Mouse (Mus musculus) hindbrain, embryonic 13.5 days (tissue): ENCODE measurements at regions not wholly inside any gene's neighbourhood (a gene's known extent, or its start where the extent isn't known, plus 50 kb on each side); places are given as distances from the start of the nearest gene placed in this dataset.

Experiments
- ATAC-seq: fragments of 200-750 bp; cut with Nextera tagmentation; 2 replicates; pipeline ENCODE4 v1.8.0; 2017; ENCODE audit warnings: moderate TSS enrichment; ENCODE audit not compliant: low FRiP score
- H3K27ac ChIP-seq: fragments of 300-500 bp; sonication (generic); 2 replicates; pipeline ENCODE4 v1.5.1; 2015; ENCODE audit warnings: inconsistent platforms, mild to moderate bottlenecking, moderate library complexity
- H3K27me3 ChIP-seq: fragments of 300-500 bp; sonication (generic); 2 replicates; pipeline ENCODE4 v1.6.1; 2015; ENCODE audit warnings: mild to moderate bottlenecking, inconsistent platforms
- H3K36me3 ChIP-seq: fragments of 300-500 bp; sonication (generic); 2 replicates; pipeline ENCODE4 v1.6.1; 2015; ENCODE audit warnings: mild to moderate bottlenecking, inconsistent platforms
- H3K4me1 ChIP-seq: fragments of 300-500 bp; sonication (generic); replicated peaks from 2 replicates; pipeline ENCODE4 v1.6.1; 2015; ENCODE audit warnings: inconsistent platforms
- H3K4me2 ChIP-seq: fragments of 300-500 bp; sonication (generic); 2 replicates; pipeline ENCODE4 v1.6.1; 2015; ENCODE audit warnings: inconsistent platforms, mild to moderate bottlenecking, moderate library complexity
- H3K4me3 ChIP-seq: fragments of 300-500 bp; sonication (generic); 2 replicates; pipeline ENCODE4 v1.5.1; 2015; ENCODE audit warnings: mild to moderate bottlenecking, inconsistent platforms
- H3K9ac ChIP-seq: fragments of 300-500 bp; sonication (generic); 2 replicates; pipeline ENCODE4 v1.6.1; 2015; ENCODE audit warnings: mild to moderate bottlenecking, inconsistent platforms
- H3K9me3 ChIP-seq: fragments of 300-500 bp; sonication (generic); 2 replicates; pipeline ENCODE4 v1.6.1; 2016; ENCODE audit warnings: inconsistent platforms
- WGBS: fragments of 180-500 bp; shearing (Covaris S2); methylation state at CpG from one replicate; pipeline ENCODE4 v1.1.7; 2015; 5-methylcytosine and 5-hydroxymethylcytosine counted together

DNA sequence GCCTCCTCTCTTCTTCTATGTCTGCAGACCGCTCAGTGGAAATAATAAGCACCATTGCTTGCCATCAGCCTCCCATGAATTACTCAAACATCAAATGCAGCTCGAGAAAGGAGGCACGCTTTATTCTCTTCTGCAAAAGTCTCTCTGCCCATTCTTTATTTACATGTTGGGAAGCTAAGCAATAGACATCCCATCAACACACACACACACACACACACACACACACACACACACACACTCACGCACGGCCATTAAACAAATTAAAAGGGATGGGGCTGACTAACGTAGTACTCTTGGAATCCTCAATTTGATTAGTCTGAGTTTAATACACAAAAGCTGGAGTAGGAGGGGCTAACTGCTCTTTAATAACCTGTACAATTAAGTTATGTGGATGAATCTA lies 167.7 kb downstream of the Ascl1 start:
- Histone ChIP-seq H3K4me1 (0 out of 2 replicates have a peak, but pooled peaks cover 8% of the 10 kb centered on the region), H3K27ac (0 out of 2 replicates have a peak overlapping the region, but pooled peaks have one; percentile 36), H3K4me2 (peak overlapping the region; percentile 17; the same call in 1 of the 2 replicates), H3K27me3 (no peaks in the 10 kb centered on the region), H3K4me3 (no peak overlapping the region), H3K36me3 (no peaks in the 10 kb centered on the region), H3K9ac (no peak overlapping the region), H3K9me3 (no peaks in the 10 kb centered on the region)
- WGBS, result 54% methylated on average over 6 of the region's 6 CpGs
- no peak; the same call in 1 of the 2 replicates for ATAC-seq

DNA sequence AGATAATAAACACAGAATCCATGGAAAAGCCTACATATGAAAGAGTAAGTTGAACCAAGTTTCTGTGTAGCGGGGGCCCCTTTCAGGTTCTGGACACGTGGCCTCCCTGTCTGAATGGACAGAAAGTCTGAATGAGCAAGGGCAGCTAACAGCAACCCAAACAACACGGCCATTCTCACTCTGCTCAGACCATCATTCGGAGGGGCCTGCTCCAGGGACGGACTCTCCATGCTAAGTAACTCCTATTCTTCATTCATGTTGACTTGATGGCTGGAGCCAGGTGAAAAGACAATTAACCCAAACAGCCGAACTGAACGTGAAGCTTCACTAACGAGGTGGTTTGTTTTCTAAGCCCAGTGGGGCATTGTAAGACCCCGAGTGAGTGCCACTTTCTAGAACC lies 168.3 kb downstream of the Ascl1 start:
- Histone ChIP-seq H3K4me1 (0 out of 2 replicates have a peak, but pooled peaks cover 8% of the 10 kb centered on the region), H3K36me3 (no peaks in the 10 kb centered on the region), H3K27ac (0 out of 2 replicates have a peak overlapping the region, but pooled peaks have one; percentile 36), H3K9ac (no peak overlapping the region), H3K4me2 (peak overlapping the region; percentile 17; the same call in 1 of the 2 replicates), H3K4me3 (no peak overlapping the region), H3K9me3 (no peaks in the 10 kb centered on the region), H3K27me3 (no peaks in the 10 kb centered on the region)
- ATAC-seq, result no peak
- WGBS, result 47% methylated on average over 9 of the region's 9 CpGs

DNA sequence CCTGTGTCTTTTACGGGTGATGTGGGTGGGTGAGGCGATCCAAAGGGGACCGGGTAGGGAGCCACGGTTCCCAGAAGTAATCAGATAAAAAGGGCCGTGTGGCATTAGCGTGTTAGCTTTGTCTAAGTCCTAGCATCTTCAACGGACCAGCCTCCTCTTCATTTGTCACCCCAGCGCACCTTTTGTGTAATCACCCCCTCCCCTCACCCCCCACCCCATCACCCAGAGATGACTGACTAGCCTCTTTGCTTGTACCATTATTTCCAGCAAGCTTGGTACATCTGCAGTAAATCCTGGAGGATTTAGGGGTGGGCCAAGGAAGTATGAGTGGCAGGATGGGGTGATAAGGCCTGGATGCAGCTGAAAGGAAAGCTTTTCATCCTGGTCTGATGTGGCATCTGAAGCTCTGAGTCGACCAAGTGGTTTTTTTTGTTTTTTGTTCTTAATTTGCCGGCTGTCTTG lies 183.8 kb downstream of the Ascl1 start:
- H3K9ac ChIP-seq, result 0 out of 2 replicates have a peak overlapping the region, but pooled peaks have one; percentile 14
- WGBS, result 17% methylated on average over 10 of the region's 10 CpGs
- H3K9me3 ChIP-seq, result peaks cover 13% of the 10 kb centered on the region; the same call in 1 of the 2 replicates
- no peaks in the 10 kb centered on the region for H3K27me3 ChIP-seq
- peak; percentile 32; the same call in 1 of the 2 replicates for ATAC-seq
- H3K4me3 ChIP-seq, result no peak overlapping the region
- H3K4me2 ChIP-seq, result peak overlapping the region; percentile 20; the same call in 1 of the 2 replicates
- peaks cover 3% of the 10 kb centered on the region; the same call in 1 of the 2 replicates for H3K36me3 ChIP-seq
- no peak overlapping the region for H3K27ac ChIP-seq
- H3K4me1 ChIP-seq, result peaks cover 8% of the 10 kb centered on the region; the same call in 1 of the 2 replicates

DNA sequence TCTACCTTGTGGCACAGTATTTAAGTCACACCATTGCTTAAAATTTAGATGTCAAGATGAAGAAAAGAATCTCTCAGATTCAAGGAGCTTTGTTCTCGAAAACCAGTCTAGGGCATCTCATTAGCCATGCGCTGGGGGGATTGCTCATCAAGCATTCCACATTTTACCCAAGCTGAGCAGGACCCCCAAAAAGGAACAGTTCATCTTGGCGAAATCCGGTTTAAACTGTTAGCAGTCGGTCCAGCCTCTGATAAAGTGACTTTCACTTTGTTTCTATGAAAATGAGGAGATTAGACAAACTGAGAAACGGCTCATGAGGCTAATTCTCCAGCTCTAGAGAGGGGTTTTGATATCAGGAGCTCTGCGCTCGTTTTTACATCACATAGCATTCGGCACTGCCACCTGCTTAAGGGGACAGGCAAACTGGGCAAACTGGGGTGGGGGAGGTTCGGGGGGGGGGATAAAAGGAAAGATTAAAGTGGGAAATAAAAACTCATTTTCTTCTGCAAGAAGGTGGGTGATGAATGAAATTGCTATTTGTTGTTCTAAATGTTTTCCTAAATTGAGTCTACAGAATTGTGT lies 184.6 kb downstream of the Ascl1 start:
- Histone ChIP-seq H3K9ac (no peak overlapping the region), H3K27ac (no peak overlapping the region), H3K4me3 (no peak overlapping the region), H3K4me1 (peaks cover 8% of the 10 kb centered on the region; the same call in 1 of the 2 replicates), H3K36me3 (peaks cover 3% of the 10 kb centered on the region; the same call in 1 of the 2 replicates), H3K9me3 (peaks cover 13% of the 10 kb centered on the region; the same call in 1 of the 2 replicates), H3K4me2 (no peak overlapping the region), H3K27me3 (no peaks in the 10 kb centered on the region)
- no peak for ATAC-seq
- 53% methylated on average over 10 of the region's 10 CpGs for WGBS

DNA sequence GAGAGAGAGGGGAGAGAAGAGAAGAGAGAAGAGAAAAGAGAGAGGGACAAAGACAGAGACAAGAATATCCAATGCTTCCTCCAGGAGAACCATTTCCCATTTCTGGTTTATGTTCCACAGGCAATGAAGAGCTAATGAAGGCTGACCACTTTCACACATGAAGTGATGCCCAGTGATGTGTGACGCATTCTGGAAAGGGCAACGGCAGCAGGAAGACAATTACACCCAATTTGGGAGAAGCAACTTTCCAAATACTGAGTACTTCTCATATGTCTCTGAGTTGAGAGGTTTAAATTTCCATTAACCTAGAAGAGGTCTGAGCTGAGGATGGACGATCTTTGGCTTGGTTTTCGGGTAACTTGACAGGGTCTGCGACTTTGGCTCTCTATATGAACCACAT lies 196.3 kb downstream of the Ascl1 start:
- H3K36me3 ChIP-seq, result no peaks in the 10 kb centered on the region
- H3K9me3 ChIP-seq, result no peaks in the 10 kb centered on the region
- H3K4me2 ChIP-seq, result no peak overlapping the region
- ATAC-seq, result no peak
- H3K27me3 ChIP-seq, result no peaks in the 10 kb centered on the region
- H3K27ac ChIP-seq, result no peak overlapping the region
- no peaks in the 10 kb centered on the region for H3K4me1 ChIP-seq
- no peak overlapping the region for H3K4me3 ChIP-seq
- no peak overlapping the region for H3K9ac ChIP-seq
- WGBS, result 69% methylated on average over 5 of the region's 5 CpGs

DNA sequence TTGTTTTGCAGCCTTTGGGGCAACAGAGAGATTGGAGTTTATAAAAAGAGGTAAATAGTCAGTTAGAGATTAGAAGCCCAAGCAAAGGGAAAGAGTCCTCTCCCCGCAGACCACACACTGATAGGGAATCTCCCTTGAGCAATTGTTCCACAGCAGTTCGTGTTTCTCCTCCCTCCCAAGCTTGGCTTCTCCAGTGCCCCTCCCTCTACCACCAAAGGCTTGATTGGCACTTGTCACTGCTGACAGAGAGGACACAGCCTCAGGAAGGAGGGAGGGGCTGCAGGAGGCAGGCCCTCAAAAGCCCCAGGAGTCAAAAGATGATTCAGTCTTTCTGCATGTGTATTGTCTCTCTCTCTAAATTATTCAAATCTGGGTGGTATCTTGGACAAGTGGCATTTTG lies 200.1 kb downstream of the Ascl1 start:
- no peaks in the 10 kb centered on the region for H3K9me3 ChIP-seq
- 16% methylated on average over 2 of the region's 2 CpGs for WGBS

DNA sequence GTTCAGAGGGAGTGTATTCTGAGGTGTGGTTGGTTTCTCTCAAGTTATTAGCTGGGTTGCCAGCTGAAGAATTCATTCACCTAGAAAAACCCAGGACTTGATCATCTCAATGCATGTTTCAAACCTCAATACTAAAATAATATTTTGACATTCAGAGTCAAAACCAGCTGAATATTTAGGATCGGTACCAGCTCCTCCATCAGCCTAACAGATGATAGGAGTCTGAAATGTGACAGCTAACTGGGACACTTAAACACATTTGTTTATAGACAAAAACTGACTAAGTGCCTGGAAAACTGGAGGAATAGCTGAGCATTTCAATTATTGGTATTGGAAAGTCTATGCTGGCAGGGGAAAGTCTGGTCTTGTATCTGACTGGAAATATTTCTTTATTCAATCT lies 206.6 kb downstream of the Ascl1 start:
- Histone ChIP-seq H3K9ac (no peak overlapping the region), H3K36me3 (no peaks in the 10 kb centered on the region), H3K27ac (no peak overlapping the region), H3K4me1 (no peaks in the 10 kb centered on the region), H3K4me2 (no peak overlapping the region), H3K4me3 (no peak overlapping the region), H3K27me3 (no peaks in the 10 kb centered on the region), H3K9me3 (no peaks in the 10 kb centered on the region)
- WGBS, result 95% methylated on average over 1 of the region's 1 CpGs
- no peak for ATAC-seq

More for the DNA sequence above, 200.1 kb downstream of the Ascl1 start:
- no peak overlapping the region for H3K27ac ChIP-seq
- no peaks in the 10 kb centered on the region for H3K27me3 ChIP-seq
- H3K4me2 ChIP-seq, result no peak overlapping the region
- H3K4me1 ChIP-seq, result no peaks in the 10 kb centered on the region
- H3K36me3 ChIP-seq, result no peaks in the 10 kb centered on the region
- no peak overlapping the region for H3K4me3 ChIP-seq
- H3K9ac ChIP-seq, result no peak overlapping the region
- no peak for ATAC-seq

DNA sequence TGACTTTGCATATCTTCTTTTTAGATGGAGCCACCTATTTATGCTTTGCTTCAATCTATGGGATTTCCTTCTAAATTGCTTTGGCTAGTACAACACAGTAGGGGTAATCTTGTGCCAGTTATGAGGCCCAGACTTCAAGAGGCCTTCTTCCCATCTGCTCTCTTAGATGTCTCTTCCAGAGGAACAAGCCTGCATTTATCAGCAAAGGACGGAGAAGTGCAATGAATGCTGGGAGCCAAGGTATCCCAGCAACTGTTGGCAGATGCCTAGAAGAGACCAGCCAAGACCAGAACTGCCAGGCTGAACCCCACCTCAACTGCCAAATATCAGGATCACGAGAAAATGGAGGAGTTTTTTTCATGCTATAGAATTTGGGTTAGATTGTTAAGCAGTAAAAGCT lies 209.2 kb downstream of the Ascl1 start:
- no peak overlapping the region for H3K9ac ChIP-seq
- no peak overlapping the region for H3K27ac ChIP-seq
- no peaks in the 10 kb centered on the region for H3K4me1 ChIP-seq
- WGBS, result 84% methylated on average over 2 of the region's 2 CpGs
- ATAC-seq, result no peak
- H3K27me3 ChIP-seq, result no peaks in the 10 kb centered on the region
- no peaks in the 10 kb centered on the region for H3K36me3 ChIP-seq
- H3K9me3 ChIP-seq, result no peaks in the 10 kb centered on the region
- H3K4me3 ChIP-seq, result no peak overlapping the region
- H3K4me2 ChIP-seq, result no peak overlapping the region
